Mouse (Mus musculus) CH12.LX (cell line): Measurements from ENCODE around the gene Tyk2.
A peak's percentile ranks its signal among the peaks of the same experiment; 100 is the strongest.

Experiments used
- BHLHE40 ChIP-seq: IDR thresholded peaks from 2 replicates; pipeline ENCODE4 v1.6.1; 2011; ENCODE audit warnings: mild to moderate bottlenecking, low read depth, low read length, improper control_type of control experiment
- CHD1 ChIP-seq: IDR thresholded peaks from 2 replicates; pipeline ENCODE4 v1.6.1; 2012; ENCODE audit warnings: low read depth, low read length, improper control_type of control experiment, inconsistent platforms
- CHD2 ChIP-seq: IDR thresholded peaks from 2 replicates; pipeline ENCODE4 v1.6.1; 2011; ENCODE audit warnings: low read length, improper control_type of control experiment
- CTCF ChIP-seq, 2 experiments: IDR thresholded peaks in 1 of 2; conservative IDR thresholded peaks in 1 of 2; 2 replicates each; pipeline ENCODE4 v1.5.1; 2011 to 2012; ENCODE audit warnings: low read depth in 2 of 2, low read length in 2 of 2, improper control_type of control experiment in 1 of 2, inconsistent platforms in 1 of 2, mild to moderate bottlenecking in 1 of 2, moderate library complexity in 1 of 2
- MYC ChIP-seq: IDR thresholded peaks from 2 replicates; pipeline ENCODE4 v1.6.1; 2011; ENCODE audit warnings: low read depth, mild to moderate bottlenecking, improper control_type of control experiment, low read length
- PAX5 ChIP-seq: IDR thresholded peaks from 2 replicates; pipeline ENCODE4 v1.6.1; 2012; ENCODE audit warnings: low read length, inconsistent platforms, mixed read lengths

DNA sequence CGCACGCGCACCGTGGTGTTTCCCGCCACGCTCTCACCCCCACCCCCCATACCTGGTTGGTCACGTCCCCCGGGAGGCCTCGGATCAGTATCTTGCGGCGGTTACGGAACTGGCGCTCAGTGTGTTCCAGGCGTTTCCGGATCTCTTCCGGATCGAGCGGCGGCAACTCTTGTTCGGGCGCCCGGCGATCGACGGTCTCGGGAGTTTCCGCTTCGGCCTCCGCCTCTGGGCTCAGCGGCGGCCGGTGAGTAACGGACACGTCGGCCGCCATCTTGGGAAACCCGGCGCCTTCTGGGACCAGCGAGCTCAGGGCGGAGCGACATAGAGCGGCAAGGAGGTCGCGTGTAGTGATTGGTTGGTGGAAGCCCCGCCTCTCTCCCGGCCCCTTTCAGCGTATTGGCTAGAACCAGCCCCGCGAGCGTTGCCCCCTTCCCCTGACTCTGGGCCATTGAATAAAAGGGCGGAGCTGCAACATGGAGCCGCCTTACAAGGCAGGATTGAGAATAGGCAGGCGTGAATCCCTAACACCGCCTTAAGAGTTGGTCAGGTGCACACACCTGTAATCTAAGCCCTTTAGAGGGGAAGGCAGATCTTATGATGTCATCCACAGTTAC is 39.2 kb downstream of the Tyk2 start, which contains the start of the genes Gm38431 and Raver1:
- TF ChIP-seq BHLHE40 (peak; percentile 77), CHD1 (no peak; the same call in 1 of the 2 replicates), MYC (peak; percentile 54; the same call in 1 of the 2 replicates), CHD2 (peak; percentile 81), CTCF (conservative IDR thresholded peaks at IDR 0.05 in 1 of 2, IDR thresholded peaks at IDR 0.05 in 1 of 2; ENCODE audit: low read depth in 2 of 2, low read length in 2 of 2) (no peak), PAX5 (no peak)
